Mouse (Mus musculus): ENCODE data around the gene Atp1a4. TPM values are rescaled to one million over a fixed set of nuclear protein-coding genes. Genes with fewer than 3 reads are reported as not detected.

Atp1a4 gene
- polyA plus RNA-seq, 1 experiment, result 1.2 TPM

GRCm38 (mm10) chr1:172300247-172300646 is 42.0 kb upstream of the Atp1a4 start:
- no peak for DNase-seq
- Histone ChIP-seq H3K4me1 (ENCODE audit: control insufficient read depth, insufficient read depth, low read length) (no peaks in the 10 kb centered on the region), H3K4me3 (replicated peaks; ENCODE audit: extremely low read depth, low read depth, low read length) (no peak overlapping the region)
- 60% methylated on average over 5 of the region's 5 CpGs for WGBS
- TF ChIP-seq POLR2A (IDR thresholded peaks at IDR 0.05; ENCODE audit: borderline replicate concordance, extremely low read depth, low read depth, low read length), result no peak
- no peak for TF ChIP-seq CTCF (IDR thresholded peaks at IDR 0.05; ENCODE audit: insufficient read depth, low read length)

GRCm38 (mm10) chr1:172299528-172299927 is 41.3 kb upstream of the Atp1a4 start:
- no peak for DNase-seq

GRCm38 (mm10) chr1:172297611-172298537 is 39.7 kb upstream of the Atp1a4 start, which contains the start of gene Atp1a2:
Gene Atp1a2, minus strand, starts transcription at chr1:172298064.
- TF ChIP-seq POLR2A (IDR thresholded peaks at IDR 0.05; ENCODE audit: borderline replicate concordance, extremely low read depth, low read depth, low read length), result peak; percentile 74; the same call in 1 of the 2 replicates
- TF ChIP-seq CTCF (IDR thresholded peaks at IDR 0.05; ENCODE audit: insufficient read depth, low read length), result no peak
- DNase-seq, result no peak
- Histone ChIP-seq H3K4me3 (replicated peaks; ENCODE audit: extremely low read depth, low read depth, low read length) (peak within 1 kb of the TSS; percentile 68), H3K4me1 (ENCODE audit: control insufficient read depth, insufficient read depth, low read length) (no peaks in the 10 kb centered on the region)
- WGBS, result 21% methylated on average over 16 of the region's 16 CpGs

More at GRCm38 (mm10) chr1:172299528-172299927, 41.3 kb upstream of the Atp1a4 start:
- Histone ChIP-seq H3K4me1 (ENCODE audit: control insufficient read depth, insufficient read depth, low read length) (no peaks in the 10 kb centered on the region), H3K4me3 (replicated peaks; ENCODE audit: extremely low read depth, low read depth, low read length) (no peak overlapping the region)
- 63% methylated on average over 7 of the region's 7 CpGs for WGBS
- no peak for TF ChIP-seq CTCF (IDR thresholded peaks at IDR 0.05; ENCODE audit: insufficient read depth, low read length)
- no peak for TF ChIP-seq POLR2A (IDR thresholded peaks at IDR 0.05; ENCODE audit: borderline replicate concordance, extremely low read depth, low read depth, low read length)

DNA sequence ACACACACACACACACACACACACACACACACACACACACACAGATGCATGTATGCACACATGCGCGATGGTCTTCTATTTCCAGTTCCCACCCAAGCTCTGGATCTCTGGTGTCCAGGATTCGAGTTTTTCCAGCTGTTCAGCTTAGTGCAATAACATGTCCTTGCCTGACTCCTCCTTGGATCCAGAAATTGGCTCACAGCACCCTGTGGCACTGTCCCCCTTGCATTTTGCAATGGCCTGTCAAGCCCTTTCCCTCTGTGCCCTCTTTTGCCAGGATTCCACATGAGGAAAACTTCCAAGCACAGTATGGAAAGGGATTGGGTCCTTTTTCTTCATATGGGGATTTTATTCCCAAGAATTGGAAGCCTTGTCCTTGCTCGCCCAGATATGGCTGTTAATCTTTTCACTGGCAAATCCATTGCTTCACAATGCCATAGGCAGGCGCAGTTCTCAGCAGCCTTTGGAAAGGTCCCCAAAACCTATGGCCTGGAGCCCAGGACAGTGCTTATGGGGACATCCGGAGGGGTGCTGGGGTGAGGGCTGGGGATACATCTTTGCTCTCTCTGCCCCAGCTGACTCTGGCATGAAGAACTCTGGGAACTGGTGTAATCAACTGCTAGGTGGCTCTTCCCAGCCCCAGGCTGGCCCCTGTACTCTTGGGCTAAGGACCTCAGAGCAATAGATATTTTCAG is 38.7 kb upstream of the Atp1a4 start:
- no peaks in the 10 kb centered on the region for H3K4me1 ChIP-seq (ENCODE audit: control insufficient read depth, insufficient read depth, low read length)
- no peak for DNase-seq
- WGBS, result 65% methylated on average over 6 of the region's 6 CpGs
- H3K4me3 ChIP-seq (replicated peaks; ENCODE audit: extremely low read depth, low read depth, low read length), result peak overlapping the region; percentile 68
- TF ChIP-seq CTCF (IDR thresholded peaks at IDR 0.05; ENCODE audit: insufficient read depth, low read length) (no peak), POLR2A (IDR thresholded peaks at IDR 0.05; ENCODE audit: borderline replicate concordance, extremely low read depth, low read depth, low read length) (no peak)

GRCm38 (mm10) chr1:172295751-172296197 is 37.6 kb upstream of the Atp1a4 start:
- 58% methylated on average over 4 of the region's 4 CpGs for WGBS
- DNase-seq, result no peak
- no peak overlapping the region for H3K4me3 ChIP-seq (replicated peaks; ENCODE audit: extremely low read depth, low read depth, low read length)
- no peaks in the 10 kb centered on the region for H3K4me1 ChIP-seq (ENCODE audit: control insufficient read depth, insufficient read depth, low read length)
- TF ChIP-seq POLR2A (IDR thresholded peaks at IDR 0.05; ENCODE audit: borderline replicate concordance, extremely low read depth, low read depth, low read length), result no peak
- no peak for TF ChIP-seq CTCF (IDR thresholded peaks at IDR 0.05; ENCODE audit: insufficient read depth, low read length)

DNA sequence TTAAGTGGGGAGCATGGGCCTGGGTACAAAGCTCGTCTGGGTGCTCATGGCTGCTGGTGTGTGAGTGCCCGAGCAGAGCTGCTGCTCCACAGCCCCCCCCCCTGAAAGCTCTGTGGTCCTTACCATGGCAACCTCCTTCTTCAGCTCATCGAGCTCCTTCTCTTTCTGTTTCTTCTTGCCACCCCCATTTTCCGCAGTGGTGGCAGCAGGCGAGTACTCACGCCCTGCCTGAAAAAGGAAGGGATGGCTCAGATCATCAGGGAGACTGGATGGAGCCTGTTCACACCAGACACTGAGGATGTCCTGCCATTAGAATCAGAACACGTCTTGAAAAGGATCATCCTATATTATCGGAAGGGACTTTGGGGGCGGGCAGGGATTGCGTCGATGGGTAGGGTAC is 35.2 kb upstream of the Atp1a4 start:
- Histone ChIP-seq H3K4me1 (ENCODE audit: control insufficient read depth, insufficient read depth, low read length) (no peaks in the 10 kb centered on the region), H3K4me3 (replicated peaks; ENCODE audit: extremely low read depth, low read depth, low read length) (no peak overlapping the region)
- WGBS, result 82% methylated on average over 11 of the region's 11 CpGs
- no peak for TF ChIP-seq POLR2A (IDR thresholded peaks at IDR 0.05; ENCODE audit: borderline replicate concordance, extremely low read depth, low read depth, low read length)
- TF ChIP-seq CTCF (IDR thresholded peaks at IDR 0.05; ENCODE audit: insufficient read depth, low read length), result no peak
- DNase-seq, result no peak

DNA sequence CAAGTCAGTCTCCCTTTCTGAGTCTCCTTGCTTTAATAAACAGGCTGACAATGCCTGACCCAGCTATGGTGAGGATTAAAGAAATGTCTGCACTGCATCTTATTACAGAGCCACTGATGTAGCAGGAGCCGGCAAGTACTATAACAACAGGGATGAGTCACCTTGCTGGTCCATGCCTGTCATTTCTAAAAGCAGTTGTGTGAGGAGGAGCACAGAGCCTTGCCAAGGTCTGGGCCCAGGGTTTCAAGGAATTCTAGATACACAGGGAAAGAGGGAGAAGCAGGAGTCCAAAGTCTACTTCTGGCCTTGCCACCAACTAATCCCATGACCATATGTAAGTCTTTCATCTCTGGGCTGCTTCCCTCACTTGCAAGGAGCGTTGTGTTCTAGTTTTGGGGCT is 34.7 kb upstream of the Atp1a4 start:
- H3K4me3 ChIP-seq (replicated peaks; ENCODE audit: extremely low read depth, low read depth, low read length), result no peak overlapping the region
- H3K4me1 ChIP-seq (ENCODE audit: control insufficient read depth, insufficient read depth, low read length), result no peaks in the 10 kb centered on the region
- no peak for DNase-seq
- no peak for TF ChIP-seq CTCF (IDR thresholded peaks at IDR 0.05; ENCODE audit: insufficient read depth, low read length)
- TF ChIP-seq POLR2A (IDR thresholded peaks at IDR 0.05; ENCODE audit: borderline replicate concordance, extremely low read depth, low read depth, low read length), result no peak
- WGBS, result 86% methylated on average over 2 of the region's 2 CpGs

- TF ChIP-seq POLR2A (IDR thresholded peaks at IDR 0.05; ENCODE audit: borderline replicate concordance, extremely low read depth, low read depth, low read length) (no peak), CTCF (IDR thresholded peaks at IDR 0.05; ENCODE audit: insufficient read depth, low read length) (no peak)
- Histone ChIP-seq H3K4me3 (replicated peaks; ENCODE audit: extremely low read depth, low read depth, low read length) (no peak overlapping the region), H3K4me1 (ENCODE audit: control insufficient read depth, insufficient read depth, low read length) (no peaks in the 10 kb centered on the region)
- WGBS, result 56% methylated on average over 3 of the region's 3 CpGs
- no peak for DNase-seq
Observed at GRCm38 (mm10) chr1:172289617-172289946, 31.4 kb upstream of the Atp1a4 start.

- TF ChIP-seq CTCF (IDR thresholded peaks at IDR 0.05; ENCODE audit: insufficient read depth, low read length), result no peak
- no peak for TF ChIP-seq POLR2A (IDR thresholded peaks at IDR 0.05; ENCODE audit: borderline replicate concordance, extremely low read depth, low read depth, low read length)
- WGBS, result 88% methylated on average over 11 of the region's 11 CpGs
- Histone ChIP-seq H3K4me3 (replicated peaks; ENCODE audit: extremely low read depth, low read depth, low read length) (no peak overlapping the region), H3K4me1 (ENCODE audit: control insufficient read depth, insufficient read depth, low read length) (no peaks in the 10 kb centered on the region)
- DNase-seq, result no peak
Observed at GRCm38 (mm10) chr1:172288900-172289616, 30.8 kb upstream of the Atp1a4 start.

All from lung, adult 2 months (tissue).